Mouse (Mus musculus): ENCODE measurements around the gene Nkx6-1.

The Nkx6-1 gene

DNA sequence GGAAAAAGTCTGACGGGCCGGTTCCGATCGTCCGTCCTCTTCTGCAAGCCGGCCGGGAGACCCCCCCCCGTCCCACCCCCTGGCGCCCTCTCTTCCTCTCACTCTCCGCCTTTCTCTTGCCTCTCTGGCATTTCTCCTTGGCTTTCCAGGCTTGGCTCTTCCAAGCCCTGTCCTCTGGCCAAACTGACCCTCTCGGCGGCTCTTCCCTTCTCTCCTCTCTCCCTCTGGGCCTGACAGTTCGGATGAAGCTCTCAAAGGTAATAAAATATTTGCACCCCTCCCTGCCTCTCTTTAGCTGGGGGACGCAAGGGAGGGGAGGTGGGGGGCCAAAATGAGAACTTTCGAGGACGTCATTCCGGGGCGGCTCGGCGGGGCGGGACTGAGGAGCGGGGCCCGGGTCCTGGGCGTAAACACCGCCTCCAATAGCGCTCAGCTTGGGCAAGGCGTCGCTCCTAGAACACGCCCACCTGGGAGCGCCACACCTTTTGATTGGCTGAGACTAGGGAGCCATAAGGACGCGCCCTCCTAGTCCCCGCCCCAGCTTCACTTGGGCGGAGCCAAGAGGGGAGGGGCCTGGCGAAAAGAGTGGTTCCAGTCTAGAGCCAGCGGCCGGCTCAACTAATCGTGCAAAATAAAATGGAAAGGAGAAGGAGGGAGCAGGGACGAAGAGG is at the start of gene Nkx6-1:
TSS of gene Nkx6-1 (minus strand) at position 52 of the 671 bp plus-strand sequence.
- DNase-seq (ENCODE audit: low read depth, low spot score): peak; percentile 96

DNA sequence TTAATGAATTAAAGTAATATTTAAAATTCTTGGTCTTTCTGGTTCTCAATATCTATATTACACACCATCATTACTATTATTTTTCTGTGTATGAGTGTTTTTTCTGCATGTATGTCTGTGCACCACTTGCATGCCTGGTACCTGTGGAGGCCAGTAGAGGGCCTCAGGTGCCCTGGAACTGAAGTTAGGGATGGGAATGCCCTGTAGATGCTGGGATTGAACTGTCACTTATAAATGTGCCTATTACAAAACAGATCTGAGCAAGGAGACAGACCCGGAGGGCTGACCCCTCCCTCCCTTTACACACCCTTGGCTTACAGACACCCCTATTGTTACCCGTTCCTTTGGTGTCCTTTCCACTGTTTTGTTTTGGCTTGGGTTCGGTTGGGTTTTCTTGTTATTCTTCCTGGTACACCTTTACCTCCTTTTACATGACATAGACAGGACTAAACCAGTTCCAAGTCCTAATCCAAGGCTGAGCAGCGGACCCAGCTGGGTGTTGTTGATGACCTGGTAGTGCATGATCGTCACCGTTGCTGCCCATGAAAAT is 48.3 kb upstream of the Nkx6-1 start:
- DNase-seq (ENCODE audit: low read depth, low spot score): no peak

DNA sequence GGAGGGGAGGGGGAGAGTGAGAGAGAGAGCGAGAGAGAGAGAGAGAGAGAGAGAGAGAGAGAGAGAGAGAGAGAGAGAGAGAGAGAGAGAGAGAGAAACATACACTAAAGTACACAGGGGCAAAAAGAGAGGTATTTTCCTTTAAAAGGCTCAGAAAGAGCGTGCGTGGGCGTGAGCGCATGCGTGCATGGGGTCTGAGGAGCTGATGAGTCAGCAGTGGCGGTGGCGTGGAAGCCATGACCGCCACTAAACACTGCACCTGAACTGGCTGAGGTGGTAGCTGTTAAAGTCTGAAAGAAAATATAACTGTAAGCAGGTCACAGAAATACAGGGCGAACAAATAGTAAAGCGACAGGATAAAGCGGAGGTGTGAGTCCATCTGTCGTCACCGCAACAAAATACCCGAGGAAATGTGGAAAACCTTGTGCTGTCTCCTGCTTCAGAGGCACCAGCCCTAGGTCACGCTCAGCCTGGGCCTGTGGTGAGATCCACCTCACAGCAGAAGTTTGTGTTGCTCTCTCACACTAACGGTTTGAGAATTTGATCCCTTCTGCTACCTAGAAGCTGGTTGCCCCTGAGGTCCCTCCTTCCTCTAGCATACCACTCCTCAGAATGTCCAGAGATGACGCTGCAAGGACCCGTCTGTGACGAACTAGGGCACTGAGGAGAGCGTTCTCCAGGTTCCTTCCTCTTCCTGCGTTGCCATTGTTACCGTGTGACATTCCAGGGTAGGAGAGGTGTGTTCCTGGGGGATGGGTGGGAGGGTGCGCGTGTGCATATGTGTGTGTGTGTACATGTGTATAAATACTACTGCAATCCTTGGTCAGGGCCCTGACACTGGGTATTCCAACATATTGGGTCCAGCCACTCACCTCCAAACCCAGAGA is 38.8 kb upstream of the Nkx6-1 start:
- no peak for DNase-seq (ENCODE audit: low read depth, low spot score)

DNA sequence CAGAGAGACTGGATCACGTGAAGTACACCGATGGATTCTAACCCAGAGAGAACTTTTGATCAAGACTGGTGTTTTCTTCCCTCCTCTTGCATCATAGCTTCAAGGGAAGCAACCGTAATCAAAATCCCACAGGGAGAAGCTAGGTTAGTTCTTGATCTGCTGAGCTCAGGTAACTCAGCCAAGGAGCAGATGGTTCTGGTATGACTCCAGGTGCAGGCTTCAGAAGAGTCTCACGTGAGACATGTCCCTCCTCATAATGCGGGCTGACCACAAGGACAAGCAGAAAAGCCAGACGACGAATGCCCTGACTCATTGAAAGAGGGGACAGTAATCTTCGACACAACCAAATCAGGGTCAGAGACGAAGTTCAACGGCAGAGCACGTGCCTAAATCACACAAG is 37.8 kb upstream of the Nkx6-1 start:
- DNase-seq (ENCODE audit: low read depth, low spot score): no peak

DNA sequence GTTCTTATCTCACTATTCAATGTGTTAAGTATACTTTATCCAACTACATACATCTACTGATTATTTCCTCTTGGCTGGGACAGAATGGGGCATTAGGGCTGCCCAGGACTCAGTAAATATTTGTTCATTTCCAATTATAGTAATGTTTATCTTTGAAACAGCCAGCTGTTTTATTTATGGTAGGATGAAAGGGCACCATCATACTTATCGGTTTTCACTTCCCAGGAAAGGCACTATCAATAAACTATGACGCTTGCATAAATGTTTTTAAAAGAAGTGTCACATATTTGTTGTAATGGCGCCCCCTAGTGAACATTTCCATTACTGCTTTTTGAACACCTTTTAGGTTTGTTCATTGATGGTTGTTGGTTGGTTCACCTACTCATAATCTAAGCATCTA is 35.8 kb upstream of the Nkx6-1 start:
- peak; percentile 59 for DNase-seq (ENCODE audit: low read depth, low spot score)

DNA sequence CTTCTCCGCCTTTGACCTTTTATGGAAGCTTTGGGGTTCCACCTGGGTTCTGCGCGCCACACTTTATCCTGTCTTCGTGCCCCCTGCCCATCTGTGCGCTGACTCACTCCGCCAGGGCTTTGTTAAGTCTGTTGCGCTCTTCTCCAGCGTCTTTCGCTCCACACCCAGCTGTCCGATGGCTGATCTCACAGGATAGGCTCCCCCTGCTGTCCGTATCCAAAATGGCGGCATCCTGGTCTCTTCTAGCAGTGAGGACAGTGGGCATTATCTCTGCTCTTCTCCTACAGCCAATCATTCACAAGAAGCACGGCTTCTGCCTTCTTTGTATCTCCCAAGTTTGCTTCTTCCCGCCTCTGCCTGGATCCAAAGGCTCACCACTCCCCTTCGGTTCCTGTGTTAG is 23.8 kb upstream of the Nkx6-1 start:
- DNase-seq (ENCODE audit: low read depth, low spot score): peak; percentile 74

DNA sequence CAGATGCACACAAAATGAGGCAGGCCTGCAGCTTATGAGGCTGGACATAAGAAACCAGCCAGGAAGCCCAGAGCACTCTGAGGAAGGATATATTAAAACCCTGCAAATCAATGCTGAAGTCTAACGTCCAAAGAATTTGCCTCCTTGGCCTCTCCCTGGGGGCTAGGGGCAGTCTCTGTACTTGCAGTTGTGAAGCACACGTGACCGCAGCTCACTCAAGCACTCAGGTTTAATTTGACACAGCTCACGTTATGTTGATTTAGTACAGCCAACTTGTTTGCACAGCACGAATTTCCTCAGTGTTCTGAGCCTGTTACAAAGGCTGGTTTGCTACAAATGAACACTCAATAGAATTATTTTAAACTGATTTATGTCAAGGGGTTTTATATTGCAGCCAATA is 18.5 kb upstream of the Nkx6-1 start:
- DNase-seq (ENCODE audit: low read depth, low spot score): peak; percentile 35

DNA sequence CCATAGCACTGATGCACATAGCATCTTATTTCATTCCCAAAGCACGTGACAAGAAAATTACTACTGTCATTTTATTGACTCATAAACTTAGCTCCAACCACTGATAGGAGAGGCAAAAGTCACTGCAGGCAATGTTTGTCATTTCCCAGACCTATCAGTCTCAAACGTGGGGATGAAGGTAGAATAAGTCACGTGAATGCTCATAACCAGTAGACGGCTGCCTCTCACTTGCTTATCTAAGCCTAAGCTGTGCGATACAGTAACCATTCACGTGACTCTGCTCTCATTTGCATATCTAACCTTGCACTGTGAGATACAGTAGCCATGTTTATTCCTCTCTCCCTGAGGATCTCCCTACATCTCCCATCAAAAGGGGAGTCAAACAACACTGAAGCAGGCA is 15.5 kb upstream of the Nkx6-1 start:
- DNase-seq (ENCODE audit: low read depth, low spot score): no peak

DNA sequence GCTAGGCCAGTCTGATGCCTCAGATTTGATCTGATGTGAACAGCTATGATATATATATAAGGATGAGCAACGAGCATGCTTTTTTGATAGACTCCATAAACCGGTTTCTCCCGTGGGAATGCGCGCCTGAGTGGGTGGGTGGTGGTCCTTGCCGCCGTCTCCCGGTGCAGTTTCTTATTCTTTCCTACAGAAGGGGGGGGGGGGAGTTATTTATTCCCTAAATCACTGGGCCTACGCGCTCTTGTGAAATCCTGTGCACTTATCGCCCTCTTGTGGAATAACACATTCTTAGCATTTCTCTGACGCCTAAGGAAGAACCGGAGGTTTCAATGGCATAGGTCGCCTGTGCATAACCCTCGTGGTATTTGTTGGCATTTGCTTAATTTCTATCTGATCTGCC is 4.6 kb upstream of the Nkx6-1 start:
- peak; percentile 77 for DNase-seq (ENCODE audit: low read depth, low spot score)

DNA sequence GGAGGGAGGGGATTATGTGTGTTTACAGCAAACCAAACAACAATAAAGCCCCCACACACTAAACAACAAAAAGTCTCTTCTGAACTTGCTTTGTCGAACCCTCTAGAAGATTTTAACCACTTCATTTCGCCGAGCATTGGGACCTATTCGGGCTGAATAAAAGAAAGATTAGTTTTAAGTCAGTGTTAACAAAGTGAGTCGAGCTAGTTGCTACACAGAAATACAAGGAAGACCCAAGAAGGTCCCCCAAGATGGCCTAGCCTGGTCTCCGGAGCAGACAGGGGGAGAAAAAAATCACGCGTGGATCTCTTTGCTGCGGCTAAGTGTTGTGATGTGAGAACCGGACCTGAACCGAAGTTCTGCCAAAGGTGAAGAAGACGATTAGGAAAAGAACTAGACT is 3.7 kb upstream of the Nkx6-1 start:
- no peak for DNase-seq (ENCODE audit: low read depth, low spot score)

DNA sequence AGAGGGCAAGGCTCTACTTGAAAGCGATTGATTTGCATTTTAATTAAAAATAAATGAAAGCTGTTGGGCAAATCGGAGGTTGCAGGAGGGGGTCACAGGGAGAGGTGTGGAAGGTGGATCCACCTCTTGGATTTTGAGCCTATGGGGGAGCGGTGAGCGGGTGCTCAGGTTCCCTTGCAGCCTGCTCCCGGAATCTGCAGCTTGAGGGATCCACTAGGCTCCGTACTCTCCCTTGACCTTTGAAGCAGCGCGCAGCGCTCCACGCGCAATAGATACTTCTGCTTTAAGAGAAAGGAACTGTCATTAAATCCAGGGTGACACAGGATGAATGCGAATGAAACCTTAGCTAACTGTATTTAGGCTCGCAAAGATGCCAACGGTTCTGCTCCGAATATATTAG is 3.2 kb upstream of the Nkx6-1 start:
- no peak for DNase-seq (ENCODE audit: low read depth, low spot score)

DNA sequence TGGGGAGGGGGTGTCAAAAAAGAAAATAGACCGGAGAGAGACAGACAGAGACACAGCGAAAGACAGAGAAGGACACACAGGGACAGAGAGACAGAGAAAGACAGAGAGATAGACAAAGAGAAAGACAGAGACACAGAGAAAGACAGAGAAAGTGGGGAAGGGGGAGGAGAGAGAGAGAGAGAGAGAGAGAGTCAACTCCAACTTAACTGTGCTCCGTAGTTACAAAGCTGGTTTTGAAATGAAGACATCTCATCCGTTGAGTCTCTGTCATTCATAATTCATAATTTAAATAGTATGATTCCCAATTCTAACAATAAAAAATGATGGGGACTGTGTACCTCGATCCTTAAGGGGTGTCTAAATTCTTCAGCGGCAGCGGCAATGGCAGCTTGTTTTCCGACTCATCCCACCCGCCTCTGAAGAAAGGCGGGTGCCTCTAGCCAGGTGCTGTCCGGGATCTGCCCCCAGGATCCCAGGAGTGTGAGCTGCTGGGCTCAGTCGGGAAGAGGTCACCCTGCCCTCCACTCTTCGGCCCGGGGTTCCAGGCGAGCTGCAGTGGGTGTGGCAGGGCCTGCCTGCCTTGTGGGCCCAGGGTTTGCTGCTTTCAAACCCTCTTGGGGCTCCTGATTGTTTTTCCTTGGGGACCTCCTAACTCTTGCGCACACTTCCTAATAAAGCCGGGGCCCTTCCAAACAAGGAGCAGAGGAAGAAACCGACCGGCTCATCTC is 2.6 kb upstream of the Nkx6-1 start:
- DNase-seq (ENCODE audit: low read depth, low spot score): no peak

DNA sequence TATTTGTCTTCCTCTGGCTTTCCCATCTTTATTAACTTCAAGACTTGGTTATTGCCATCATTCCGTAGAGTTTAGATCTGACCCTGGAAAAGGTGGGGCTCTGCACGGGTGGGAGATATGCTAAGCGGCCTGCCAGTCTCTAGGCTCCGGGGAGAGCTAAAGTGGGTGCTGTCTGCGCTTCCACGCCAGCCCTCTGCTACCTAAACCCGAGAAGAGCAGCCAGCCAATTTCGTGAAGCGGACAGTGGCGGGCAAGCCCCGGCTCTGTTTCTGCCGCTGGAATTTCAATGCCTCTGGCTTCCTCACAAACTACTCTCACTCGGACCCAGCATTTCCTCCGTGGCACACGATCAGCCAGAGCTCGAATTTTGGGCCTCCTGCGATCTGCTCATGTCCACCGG is 1.9 kb upstream of the Nkx6-1 start:
- DNase-seq (ENCODE audit: low read depth, low spot score): no peak

DNA sequence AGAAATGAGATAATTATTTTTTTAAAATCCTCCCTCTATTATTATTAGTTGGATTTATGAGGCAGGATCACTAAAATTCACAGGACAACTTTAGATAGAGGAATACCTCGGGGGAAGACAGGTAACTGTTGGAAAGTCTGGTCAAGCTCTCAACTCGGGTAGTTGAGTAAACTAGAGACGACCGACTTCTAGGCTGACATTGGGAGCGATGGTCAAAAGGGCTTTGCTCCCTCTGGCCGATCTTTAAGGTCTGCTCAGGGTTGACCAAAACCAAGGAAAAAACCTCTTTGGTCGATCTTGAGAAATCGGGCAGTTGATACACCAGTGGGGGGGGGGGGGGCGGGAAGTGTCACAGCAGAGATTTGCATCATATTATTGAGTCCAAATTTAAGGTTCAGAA is 1.3 kb upstream of the Nkx6-1 start:
- no peak for DNase-seq (ENCODE audit: low read depth, low spot score)

DNA sequence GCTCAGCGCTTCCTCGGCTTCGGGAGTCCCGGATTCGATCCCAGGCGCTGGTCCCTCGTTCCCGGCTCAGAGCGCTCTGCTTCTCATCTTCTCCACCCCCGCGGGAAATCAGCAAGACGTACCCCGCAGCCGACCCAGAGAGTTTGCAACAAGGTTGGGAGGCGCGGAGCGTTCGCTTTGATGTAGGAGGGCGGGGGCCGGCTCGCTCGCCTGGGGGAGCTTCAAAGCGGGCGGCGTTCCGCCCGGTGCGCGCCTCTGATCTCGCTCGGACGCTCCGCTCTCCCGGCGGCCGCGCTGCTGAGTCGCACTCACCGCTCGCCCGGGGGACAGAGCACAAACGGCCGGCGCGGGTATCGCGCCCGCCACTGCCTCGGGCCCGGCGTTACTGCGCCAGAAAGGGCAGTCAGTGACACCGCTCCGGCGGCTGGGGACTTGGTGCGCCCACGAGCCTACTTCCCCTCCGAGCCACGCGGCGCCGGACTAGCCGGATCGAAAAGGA is 324 bp downstream of the Nkx6-1 start:
- no peak for DNase-seq (ENCODE audit: low read depth, low spot score)

DNA sequence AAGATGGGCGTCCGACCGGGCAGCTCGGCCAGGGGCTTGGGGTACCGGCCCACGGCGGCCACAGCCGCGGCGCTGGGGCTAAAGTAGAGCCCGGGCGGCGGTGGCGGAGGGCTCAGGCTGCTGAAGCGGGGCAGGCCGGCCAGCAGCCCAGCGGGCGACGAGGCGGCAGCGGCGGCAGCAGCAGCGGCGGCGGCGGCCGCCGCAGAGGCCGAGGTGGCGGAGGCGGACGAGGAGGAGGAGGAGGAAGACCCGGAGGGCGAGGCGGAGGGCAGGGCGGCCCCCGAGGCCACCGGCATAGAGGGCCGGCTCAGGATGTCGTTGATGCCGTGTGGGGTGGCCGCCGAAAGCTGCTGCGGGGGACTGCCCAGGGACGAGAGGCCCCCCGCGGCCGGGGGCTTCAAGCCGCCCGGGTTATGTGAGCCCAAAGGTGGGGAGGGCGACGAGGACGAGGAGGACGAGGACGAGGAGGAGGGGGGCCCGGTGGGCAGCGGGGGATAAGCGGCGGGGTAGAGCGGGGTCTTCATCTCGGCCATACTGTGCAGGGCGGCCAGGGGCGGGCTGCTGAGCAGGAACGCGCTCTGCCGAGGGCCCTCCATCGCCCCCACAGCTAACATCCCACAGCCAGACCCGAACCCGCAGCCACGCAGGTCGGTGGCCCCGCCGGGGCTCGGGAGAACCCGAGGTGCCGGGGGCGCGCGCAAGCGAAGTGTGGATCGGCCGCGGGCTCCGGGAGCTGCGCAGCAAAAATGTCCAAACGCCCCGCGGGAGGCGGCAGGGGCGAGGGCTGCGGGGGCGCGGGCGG is 974 bp downstream of the Nkx6-1 start:
- no peak for DNase-seq (ENCODE audit: low read depth, low spot score)

DNA sequence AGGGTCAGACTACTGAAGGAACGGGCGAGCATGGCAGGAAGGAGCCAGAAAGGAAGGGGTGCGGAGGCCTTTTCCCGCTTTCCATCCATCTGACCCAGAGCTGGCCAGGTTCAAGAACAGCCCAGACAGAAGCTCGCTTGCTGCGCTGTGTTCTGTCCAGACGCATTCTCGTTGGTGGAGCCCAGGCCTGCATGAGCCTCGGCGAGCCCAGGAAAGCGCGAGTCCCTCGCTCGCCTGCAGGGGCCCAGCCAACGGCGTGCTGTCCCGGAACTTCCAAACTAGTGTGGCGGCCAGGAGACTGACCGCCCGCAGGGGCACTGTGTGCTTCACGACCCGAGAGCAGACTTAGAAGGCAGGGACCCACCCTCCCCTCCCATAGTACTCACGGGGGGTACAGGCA is 1.6 kb downstream of the Nkx6-1 start:
- peak; percentile 74 for DNase-seq (ENCODE audit: low read depth, low spot score)

DNA sequence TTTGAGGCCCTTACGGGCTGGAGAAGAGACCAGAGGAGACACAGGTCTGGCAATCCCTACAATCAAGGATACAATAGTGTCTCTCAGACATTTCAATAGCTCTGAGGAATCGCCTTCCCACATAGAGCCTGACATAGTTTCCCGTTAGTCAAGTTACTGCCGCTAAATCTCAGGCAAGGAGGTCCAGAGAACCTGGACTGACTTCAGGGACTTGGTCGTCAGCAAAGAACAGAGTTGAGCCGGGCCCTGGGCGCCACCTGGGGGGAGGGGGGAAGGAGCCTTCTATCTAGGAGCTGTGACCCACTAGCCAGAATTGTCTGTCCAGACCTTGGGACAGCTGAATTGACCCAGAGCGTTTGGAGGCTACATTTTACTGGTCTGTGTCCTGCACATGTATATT is 2.3 kb downstream of the Nkx6-1 start:
- DNase-seq (ENCODE audit: low read depth, low spot score): no peak

DNA sequence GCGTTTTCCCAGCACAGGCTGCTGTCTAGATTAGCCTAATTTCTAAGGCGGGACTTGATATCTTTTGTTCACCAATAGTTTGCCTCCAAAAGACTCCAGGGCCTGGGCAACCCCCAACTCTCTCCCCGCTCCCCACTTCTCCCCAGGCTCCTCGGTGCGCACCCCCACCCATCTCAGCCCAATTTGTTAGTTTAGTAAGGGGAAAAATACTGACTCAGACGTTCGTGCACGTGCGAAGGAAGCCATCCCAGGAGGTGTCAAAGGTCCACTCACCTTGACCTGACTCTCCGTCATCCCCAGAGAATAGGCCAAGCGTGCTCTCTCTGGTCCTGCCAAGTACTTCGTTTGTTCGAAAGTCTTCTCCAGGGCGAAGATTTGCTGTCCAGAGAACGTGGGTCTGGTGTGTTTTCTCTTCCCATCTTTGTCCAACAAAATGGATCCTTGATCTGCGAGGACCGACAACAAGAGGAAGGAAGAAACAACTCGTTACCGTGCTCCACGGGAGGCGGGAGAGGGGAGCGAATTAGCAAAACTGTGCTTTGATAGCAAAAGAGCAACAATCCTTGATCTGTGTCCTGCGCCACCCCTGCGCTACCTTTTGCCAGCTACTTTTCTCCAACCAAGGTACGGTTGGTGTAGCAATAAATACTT is 3.1 kb downstream of the Nkx6-1 start:
- DNase-seq (ENCODE audit: low read depth, low spot score): no peak

DNA sequence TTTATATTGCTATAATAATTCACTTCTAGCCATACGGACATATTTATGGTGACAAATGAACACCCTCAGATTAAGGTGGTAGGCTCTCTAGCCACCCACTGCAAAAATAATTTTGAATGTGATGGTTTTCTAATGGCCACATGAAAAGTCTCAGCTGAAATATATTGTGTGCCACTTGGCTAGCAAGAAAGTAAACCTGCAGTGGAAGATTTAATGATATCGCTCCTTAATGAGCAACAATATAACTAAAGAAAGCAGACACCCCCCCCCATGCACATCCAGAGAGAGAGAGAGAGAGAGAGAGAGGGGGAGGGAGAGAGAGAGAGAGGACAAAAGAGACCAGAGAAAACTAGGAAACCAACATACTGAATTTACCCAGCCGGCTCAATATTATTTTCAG is 4.1 kb downstream of the Nkx6-1 start:
- no peak for DNase-seq (ENCODE audit: low read depth, low spot score)

Measured in mesoderm, embryonic 11.5 days (tissue).